Mouse (Mus musculus) erythroblast, embryonic 14.5 days (primary cell): Measurements from ENCODE around the gene Grhl1.

Source experiments
- GATA1 ChIP-seq: IDR thresholded peaks from 2 replicates; pipeline ENCODE4 v1.6.1; 2012; ENCODE audit warnings: low read length, inconsistent platforms, mixed read lengths
- TAL1 ChIP-seq: IDR thresholded peaks from 3 replicates; pipeline ENCODE4 v1.6.1; 2012; ENCODE audit warnings: low read length, inconsistent platforms, mixed read lengths

DNA sequence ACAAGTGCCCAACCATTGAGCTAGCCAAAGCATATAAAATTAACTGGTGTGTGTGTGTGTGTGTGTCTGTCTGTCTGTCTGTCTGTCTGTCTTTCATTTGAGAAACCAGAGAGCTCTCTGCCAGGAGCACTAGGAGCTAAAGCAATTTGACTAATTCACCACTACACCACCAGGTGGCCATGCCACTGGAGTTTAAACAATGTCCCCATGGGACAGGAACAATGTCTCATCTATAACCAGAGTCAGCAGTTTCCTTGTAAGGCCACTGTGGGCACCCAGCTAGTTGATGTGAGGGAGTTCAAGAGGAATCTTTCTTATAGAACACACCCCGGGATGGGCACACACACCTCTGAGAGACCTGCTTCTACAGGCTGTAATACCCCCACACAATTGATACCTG is 58.1 kb downstream of the Grhl1 start:
- TF ChIP-seq TAL1 (no peak), GATA1 (no peak)
